Mouse (Mus musculus) embryonic fibroblast, embryonic 13.5 days (primary cell): ENCODE results near the gene Tspan12.

ENCODE experiments used
- CTCF ChIP-seq: IDR thresholded peaks from 2 replicates; pipeline ENCODE4 v1.5.1; 2011; ENCODE audit warnings: mild to moderate bottlenecking, control low read depth, low read length, moderate library complexity, borderline replicate concordance; ENCODE audit not compliant: insufficient read depth
- POLR2A ChIP-seq: IDR thresholded peaks from 2 replicates; pipeline ENCODE4 v1.6.1; 2011; ENCODE audit warnings: low read depth, mild to moderate bottlenecking, control low read depth, low read length, moderate library complexity

DNA sequence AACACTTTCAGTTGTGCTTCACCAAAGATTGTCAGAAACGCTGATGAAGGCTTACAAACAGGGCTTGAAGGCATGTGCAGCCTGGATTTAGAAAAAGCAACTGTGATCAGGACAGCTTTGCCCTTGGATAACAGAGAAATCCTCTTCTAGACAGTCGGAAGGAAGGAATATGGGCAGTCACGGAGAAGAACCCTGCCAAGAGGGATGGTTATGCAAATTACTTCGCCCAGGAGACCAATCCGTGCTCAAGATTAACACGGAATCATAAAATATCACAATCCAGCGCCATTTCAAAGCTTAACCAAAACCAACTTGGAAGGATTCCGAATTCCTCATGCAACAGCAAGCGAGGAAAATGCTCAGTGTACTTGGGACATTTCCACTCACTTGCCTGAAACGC, 55.9 kb downstream of the Tspan12 start:
- TF ChIP-seq POLR2A: no peak
- no peak for TF ChIP-seq CTCF
